21 mouse cellular contexts compared by ENCODE assay signal in the genomic region with DNA sequence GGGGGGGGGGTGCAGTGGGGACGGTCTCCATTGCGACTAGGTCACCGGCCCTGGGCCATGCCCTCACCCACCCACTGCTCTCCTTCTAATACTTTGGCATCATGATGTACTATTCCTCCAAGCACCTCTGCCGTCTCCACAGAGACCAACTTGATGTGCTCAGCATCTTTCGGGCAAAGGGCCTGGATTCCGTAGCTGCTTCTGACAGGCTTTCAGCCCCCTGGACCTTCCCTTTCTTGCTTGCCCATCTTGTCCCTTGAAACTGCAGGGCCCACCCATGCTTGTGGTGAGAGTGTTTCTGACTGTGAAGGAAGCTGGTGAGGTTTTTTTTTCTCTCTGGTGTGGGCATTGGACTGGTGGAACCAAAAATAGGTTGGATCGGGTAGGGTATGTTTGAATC. TPM values are rescaled to one million over a fixed set of nuclear protein-coding genes. Genes with fewer than 3 reads are reported as not detected.
DNase-seq lines count a peak whose midpoint lies in the region; ATAC-seq lines count a peak whose summit lies in the region.
"Had no signal": no experiment of that assay in that cellular context is flagged by ENCODE, and none has a peak within 500 bp of the region (broad histone marks: within the 10 kb centered on the region; RNA-seq: fewer than 3 reads in every experiment).

No protein-coding gene starts in this region.

- peak; percentile 34 for DNase-seq in cerebellum, adult 8-10 months
- peak; percentile 77 for DNase-seq in heart, adult 11 months
- DNase-seq in heart, adult 8-10 months (ENCODE audit: low spot score): no peak
- no peak for DNase-seq in neural tube, embryonic 10.5 days (ENCODE audit: extremely low spot score, low spot score)
- DNase-seq in thymus, postnatal 36 days: no peak
- DNase-seq: adrenal gland, adult 8-10 months; gastrocnemius, postnatal 36 days; retina, postnatal 1 day; right cerebral cortex, postnatal 4 days had no signal

- peak overlapping the region; percentile 71 for H3K4me2 ChIP-seq in neural tube, embryonic 13.5 days
- H3K4me2 ChIP-seq in heart, embryonic 11.5 days: no peak overlapping the region
- H3K4me2 ChIP-seq: heart, embryonic 12.5 days; liver, embryonic 12.5 days had no signal

- no peaks in the 10 kb centered on the region for H3K9me3 ChIP-seq in neural tube, embryonic 13.5 days
- H3K9me3 ChIP-seq in heart, embryonic 11.5 days (replicated peaks; ENCODE audit: control insufficient read depth, low read length): no peaks in the 10 kb centered on the region
- H3K9me3 ChIP-seq: heart, embryonic 12.5 days; intestine, embryonic 15.5 days; kidney, embryonic 15.5 days; limb, embryonic 10.5 days; liver, embryonic 12.5 days; lung, embryonic 15.5 days had no signal

- no peak for ATAC-seq in cerebellum, adult (ENCODE audit: insufficient number of reproducible peaks, low FRiP score, low TSS enrichment)
- ATAC-seq in neural tube, embryonic 13.5 days (ENCODE audit: low read depth): no peak
- ATAC-seq in heart, embryonic 11.5 days (replicated peaks; ENCODE audit: insufficient number of reproducible peaks, low FRiP score, low TSS enrichment): no peak
- ATAC-seq: intestine, embryonic 15.5 days; liver, embryonic 12.5 days had no signal

- H3K4me3 ChIP-seq in neural tube, embryonic 13.5 days: no peak overlapping the region
- no peak overlapping the region for H3K4me3 ChIP-seq in heart, embryonic 11.5 days (ENCODE audit: low read depth, low read length)
- H3K4me3 ChIP-seq: erythroblast, embryonic 14.5 days; heart, embryonic 12.5 days; limb, embryonic 10.5 days; liver, embryonic 12.5 days; lung, embryonic 15.5 days had no signal

- 77% methylated on average over 7 of the region's 7 CpGs for WGBS in neural tube, embryonic 13.5 days
- WGBS in heart, embryonic 11.5 days (ENCODE audit: insufficient replicate concordance): 78% methylated on average over 7 of the region's 7 CpGs

- H3K9ac ChIP-seq in neural tube, embryonic 13.5 days: 0 out of 2 replicates have a peak overlapping the region, but pooled peaks have one; percentile 26
- no peak overlapping the region for H3K9ac ChIP-seq in heart, embryonic 11.5 days (ENCODE audit: low read depth, low read length)
- H3K9ac ChIP-seq: heart, embryonic 12.5 days; intestine, embryonic 15.5 days; kidney, embryonic 15.5 days; liver, embryonic 12.5 days; lung, embryonic 15.5 days had no signal

- no peaks in the 10 kb centered on the region for H3K36me3 ChIP-seq in neural tube, embryonic 13.5 days
- no peaks in the 10 kb centered on the region for H3K36me3 ChIP-seq in heart, embryonic 11.5 days (ENCODE audit: control insufficient read depth, insufficient read depth, low read length)
- H3K36me3 ChIP-seq: heart, embryonic 12.5 days; intestine, embryonic 15.5 days; kidney, embryonic 15.5 days; limb, embryonic 10.5 days; liver, embryonic 12.5 days; lung, embryonic 15.5 days had no signal

- no peak overlapping the region for H3K27ac ChIP-seq in neural tube, embryonic 13.5 days (replicated peaks)
- no peak overlapping the region for H3K27ac ChIP-seq in heart, embryonic 11.5 days (ENCODE audit: low read depth, low read length)
- H3K27ac ChIP-seq: intestine, embryonic 15.5 days; kidney, embryonic 15.5 days; limb, embryonic 10.5 days; liver, embryonic 12.5 days; lung, embryonic 15.5 days; macrophage had no signal

- H3K27me3 ChIP-seq in neural tube, embryonic 13.5 days: peaks cover 34% of the 10 kb centered on the region
- peaks cover 44% of the 10 kb centered on the region for H3K27me3 ChIP-seq in heart, embryonic 11.5 days (ENCODE audit: control insufficient read depth, insufficient read depth, low read length)

- H3K4me1 ChIP-seq in neural tube, embryonic 13.5 days (replicated peaks): peaks cover 51% of the 10 kb centered on the region
- peaks cover 7% of the 10 kb centered on the region; the same call in 1 of the 2 replicates for H3K4me1 ChIP-seq in heart, embryonic 11.5 days (ENCODE audit: control insufficient read depth, insufficient read depth, low read length)

RNA-seq across cellular contexts. Expression of gene Syt7, which starts 2.1 kb away (rescaled TPM):
- total RNA-seq in heart, adult 8-10 months (2022): 10 to 100 TPM; 33.2 to 39.1 (median 35.8) TPM
- polyA plus RNA-seq in neural tube, embryonic 13.5 days (2015; fragmentation: Nextera tagmentation; extraction: Ambion mirVana): 9.6 and 10.7 TPM in 2 replicates
- polyA plus RNA-seq in heart, embryonic 11.5 days (2014; fragmentation: Nextera tagmentation; extraction: Ambion mirVana): 1.2 and 2.0 TPM in 2 replicates
- total RNA-seq: CH12.LX had no signal
- polyA plus RNA-seq: erythroblast, embryonic 14.5 days; macrophage had no signal

Comparison
In these comparisons a context has a peak if more than half of its experiments do, and no peak if none do; other contexts are left out.
1. DNase-seq: peak in cerebellum, adult 8-10 months (single experiment) and heart, adult 11 months (single experiment); none in heart, adult 8-10 months (single experiment), neural tube, embryonic 10.5 days (single experiment) and thymus, postnatal 36 days (0 of 2).